Mouse (Mus musculus) liver, adult 2 months (tissue): ENCODE data around the gene Ror1. TPM values are rescaled to one million over a fixed set of nuclear protein-coding genes. Genes with fewer than 3 reads are reported as not detected.

Source experiments
- DNase-seq: peaks from one replicate; pipeline ENCODE4 v3.0.0-alpha.2; 2011; ENCODE audit warnings: low read depth, low spot score; ENCODE audit errors: extremely low read depth
- H3K27ac ChIP-seq: fragments of 200-500 bp; replicated peaks from 2 replicates; pipeline ENCODE4 v1.5.1; 2012; ENCODE audit warnings: low read depth, mild to moderate bottlenecking, control low read depth, inconsistent platforms, low read length; ENCODE audit not compliant: insufficient read depth
- H3K27me3 ChIP-seq: fragments of 200-500 bp; 2 replicates; pipeline ENCODE4 v1.6.1; 2012; ENCODE audit warnings: mild to moderate bottlenecking, moderate library complexity, low read length, inconsistent platforms; ENCODE audit not compliant: control insufficient read depth, insufficient read depth
- H3K36me3 ChIP-seq: fragments of 200-500 bp; 2 replicates; pipeline ENCODE4 v1.6.1; 2012; ENCODE audit warnings: low read length, inconsistent platforms; ENCODE audit not compliant: control insufficient read depth, insufficient read depth
- H3K4me1 ChIP-seq: fragments of 200-500 bp; 2 replicates; pipeline ENCODE4 v1.6.1; 2011; ENCODE audit warnings: low read length; ENCODE audit not compliant: control insufficient read depth, insufficient read depth
- H3K4me3 ChIP-seq: fragments of 200-500 bp; 2 replicates; pipeline ENCODE4 v1.5.1; 2011; ENCODE audit warnings: low read depth, mild to moderate bottlenecking, control low read depth, low read length, moderate library complexity; ENCODE audit not compliant: insufficient read depth
- H3K79me2 ChIP-seq: fragments of 200-500 bp; 2 replicates; pipeline ENCODE4 v1.6.1; 2012; ENCODE audit warnings: inconsistent platforms, mild to moderate bottlenecking, low read length, moderate library complexity; ENCODE audit not compliant: control insufficient read depth, insufficient read depth
- H3K9ac ChIP-seq: fragments of 200-500 bp; 2 replicates; pipeline ENCODE4 v1.6.1; 2012; ENCODE audit warnings: low read depth, mild to moderate bottlenecking, control low read depth, inconsistent platforms, low read length
- CTCF ChIP-seq: fragments of 200-500 bp; IDR thresholded peaks from 2 replicates; pipeline ENCODE4 v1.5.1; 2011; ENCODE audit warnings: low read depth, low read length, control low read depth
- POLR2A ChIP-seq: fragments of 200-500 bp; IDR thresholded peaks from 2 replicates; pipeline ENCODE4 v1.6.1; 2011; ENCODE audit warnings: low read length, control low read depth; ENCODE audit not compliant: insufficient read depth; ENCODE audit errors: extremely low read depth
- WGBS: fragments of 180-500 bp; shearing (Covaris S2); methylation state at CpG from one replicate; pipeline ENCODE4 v1.1.7; 2018; 5-methylcytosine and 5-hydroxymethylcytosine counted together
- polyA plus RNA-seq: library from polyadenylated mRNA; depleted of rRNA; stranded (reverse); fragments of >200 nt; gene quantifications from 2 replicates; pipeline ENCODE4 v1.2.3, GENCODE M21; 2012
- total RNA-seq: library from RNA; depleted of rRNA; stranded (reverse); fragments of >200 nt; gene quantifications from 2 replicates; pipeline ENCODE4 v1.2.3, GENCODE M21; 2014

Ror1 gene
- total and polyA plus RNA-seq, 2 experiments: 0.56 to 1.4 TPM

GRCm38 (mm10) chr4:100283171-100283880, 187.7 kb downstream of the Ror1 start:
- WGBS: 86% methylated on average over 8 of the region's 8 CpGs
- no peaks in the 10 kb centered on the region; the same call in 1 of the 2 replicates for H3K79me2 ChIP-seq

GRCm38 (mm10) chr4:100284528-100284927, 188.9 kb downstream of the Ror1 start:
- Histone ChIP-seq H3K4me1 (no peaks in the 10 kb centered on the region), H3K9ac (no peak overlapping the region), H3K27me3 (no peaks in the 10 kb centered on the region), H3K27ac (no peak overlapping the region), H3K36me3 (no peaks in the 10 kb centered on the region), H3K79me2 (no peaks in the 10 kb centered on the region; the same call in 1 of the 2 replicates), H3K4me3 (no peak overlapping the region)
- TF ChIP-seq CTCF (no peak), POLR2A (no peak)
- WGBS: 89% methylated on average over 6 of the region's 6 CpGs
- no peak for DNase-seq

More at GRCm38 (mm10) chr4:100283171-100283880, 187.7 kb downstream of the Ror1 start:
- DNase-seq: no peak
- no peaks in the 10 kb centered on the region for H3K27me3 ChIP-seq
- H3K36me3 ChIP-seq: no peaks in the 10 kb centered on the region
- H3K4me1 ChIP-seq: no peaks in the 10 kb centered on the region
- no peak overlapping the region for H3K27ac ChIP-seq
- no peak for TF ChIP-seq CTCF
- TF ChIP-seq POLR2A: no peak
- H3K9ac ChIP-seq: no peak overlapping the region
- H3K4me3 ChIP-seq: no peak overlapping the region

GRCm38 (mm10) chr4:100286111-100286541, 190.5 kb downstream of the Ror1 start:
- DNase-seq: no peak

GRCm38 (mm10) chr4:100286800-100287199, 191.2 kb downstream of the Ror1 start:
- TF ChIP-seq POLR2A: no peak
- TF ChIP-seq CTCF: no peak
- no peaks in the 10 kb centered on the region for H3K36me3 ChIP-seq
- H3K27ac ChIP-seq: no peak overlapping the region
- H3K4me3 ChIP-seq: no peak overlapping the region
- DNase-seq: no peak
- H3K27me3 ChIP-seq: no peaks in the 10 kb centered on the region
- H3K9ac ChIP-seq: no peak overlapping the region
- H3K4me1 ChIP-seq: no peaks in the 10 kb centered on the region
- no peaks in the 10 kb centered on the region; the same call in 1 of the 2 replicates for H3K79me2 ChIP-seq

More at GRCm38 (mm10) chr4:100286111-100286541, 190.5 kb downstream of the Ror1 start:
- TF ChIP-seq POLR2A: no peak
- TF ChIP-seq CTCF: no peak
- 57% methylated on average over 7 of the region's 7 CpGs for WGBS
- no peak overlapping the region for H3K9ac ChIP-seq
- no peaks in the 10 kb centered on the region for H3K36me3 ChIP-seq
- no peaks in the 10 kb centered on the region for H3K27me3 ChIP-seq
- H3K4me3 ChIP-seq: no peak overlapping the region
- no peaks in the 10 kb centered on the region; the same call in 1 of the 2 replicates for H3K79me2 ChIP-seq
- H3K4me1 ChIP-seq: no peaks in the 10 kb centered on the region
- no peak overlapping the region for H3K27ac ChIP-seq

GRCm38 (mm10) chr4:100287829-100288228, 192.2 kb downstream of the Ror1 start:
- H3K4me1 ChIP-seq: no peaks in the 10 kb centered on the region
- no peak for TF ChIP-seq POLR2A
- no peak for TF ChIP-seq CTCF
- no peak overlapping the region for H3K27ac ChIP-seq
- DNase-seq: no peak
- no peaks in the 10 kb centered on the region; the same call in 1 of the 2 replicates for H3K79me2 ChIP-seq
- H3K36me3 ChIP-seq: no peaks in the 10 kb centered on the region
- no peaks in the 10 kb centered on the region for H3K27me3 ChIP-seq
- no peak overlapping the region for H3K9ac ChIP-seq
- H3K4me3 ChIP-seq: no peak overlapping the region
- WGBS: 92% methylated on average over 4 of the region's 4 CpGs
